Mouse (Mus musculus) left cerebral cortex, postnatal 10 days (tissue): ENCODE results near the gene Lif. TPM values are rescaled to one million over a fixed set of nuclear protein-coding genes. Genes with fewer than 3 reads are reported as not detected.

Source experiments
- DNase-seq, 2 experiments: peaks; one replicate each; pipeline ENCODE4 v3.0.0; 2021 to 2022; ENCODE audit warnings: low spot score in 2 of 2, mixed read lengths in 1 of 2; ENCODE audit errors: extremely low spot score in 1 of 2
- intact Hi-C: fragments of 180-260 bp; cut with DNase I; formaldehyde crosslinking; loops from one replicate; pipeline ENCODE4 v1.15.1; 2025
- total RNA-seq, 2 experiments: library from RNA; stranded (reverse); gene quantifications; 2 replicates each; pipeline ENCODE4 v1.2.3; 2021

The Lif gene
- total RNA-seq, 2 experiments from 2014 or later, result 0.09 TPM; not detected in 1

GRCm38 (mm10) chr11:4283627-4284026 lies 26.3 kb downstream of the Lif start:
- intact Hi-C loops, result no loop called here
- DNase-seq, result peak in 1 of 2 experiments; percentile 47

- DNase-seq, result no peak
- intact Hi-C loops, result no loop called here
These were observed 31.9 kb downstream of the Lif start for GRCm38 (mm10) chr11:4289280-4289679.

DNA sequence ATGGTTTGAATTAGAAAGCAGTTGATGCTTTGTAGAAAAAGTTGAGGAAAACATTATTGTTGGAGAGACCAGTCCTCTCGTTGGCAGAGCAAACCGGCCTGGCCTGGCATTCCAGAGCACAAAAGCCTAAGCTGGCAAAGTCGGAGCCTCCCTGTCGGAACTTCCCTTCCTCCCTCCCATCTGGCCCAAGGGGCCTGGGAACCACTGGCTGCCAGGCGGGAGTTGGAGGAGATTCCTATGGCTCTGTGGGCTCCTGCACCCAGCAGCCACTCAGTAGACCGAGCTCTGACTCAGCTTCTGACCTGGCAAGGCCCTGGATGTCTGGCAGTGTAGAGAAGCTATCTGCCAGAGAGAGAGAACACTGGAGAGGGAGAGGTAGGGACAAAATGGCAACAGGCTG lies 34.3 kb downstream of the Lif start:
- peak; percentile 57 to 58 for DNase-seq
- intact Hi-C loops, result no loop called here

GRCm38 (mm10) chr11:4292224-4292887 lies 35.0 kb downstream of the Lif start:
- no peak for DNase-seq
- intact Hi-C loops, result no loop called here

DNA sequence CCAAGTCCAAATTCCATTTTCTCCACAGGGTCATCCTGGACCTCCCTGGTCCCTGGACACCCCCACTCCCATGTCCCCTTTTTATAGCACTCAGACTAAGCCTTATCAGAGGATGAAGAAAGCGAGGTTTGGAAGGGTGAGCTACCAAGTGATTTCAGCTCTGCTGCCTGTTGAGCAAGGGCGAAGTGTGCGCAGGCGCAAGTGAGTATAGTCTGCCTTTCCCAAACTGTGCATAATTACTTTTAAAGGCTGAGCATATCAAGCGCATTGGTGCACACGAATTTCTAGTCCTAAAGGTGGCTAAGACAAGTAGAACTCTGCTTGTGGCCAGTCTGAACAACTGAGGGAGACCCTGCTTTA lies 35.5 kb downstream of the Lif start:
- intact Hi-C loops, result no loop called here
- no peak for DNase-seq

GRCm38 (mm10) chr11:4293481-4293880 lies 36.1 kb downstream of the Lif start:
- intact Hi-C loops, result no loop called here
- no peak for DNase-seq

GRCm38 (mm10) chr11:4294047-4294446 lies 36.7 kb downstream of the Lif start:
- intact Hi-C loops, result no loop called here
- DNase-seq, result no peak

DNA sequence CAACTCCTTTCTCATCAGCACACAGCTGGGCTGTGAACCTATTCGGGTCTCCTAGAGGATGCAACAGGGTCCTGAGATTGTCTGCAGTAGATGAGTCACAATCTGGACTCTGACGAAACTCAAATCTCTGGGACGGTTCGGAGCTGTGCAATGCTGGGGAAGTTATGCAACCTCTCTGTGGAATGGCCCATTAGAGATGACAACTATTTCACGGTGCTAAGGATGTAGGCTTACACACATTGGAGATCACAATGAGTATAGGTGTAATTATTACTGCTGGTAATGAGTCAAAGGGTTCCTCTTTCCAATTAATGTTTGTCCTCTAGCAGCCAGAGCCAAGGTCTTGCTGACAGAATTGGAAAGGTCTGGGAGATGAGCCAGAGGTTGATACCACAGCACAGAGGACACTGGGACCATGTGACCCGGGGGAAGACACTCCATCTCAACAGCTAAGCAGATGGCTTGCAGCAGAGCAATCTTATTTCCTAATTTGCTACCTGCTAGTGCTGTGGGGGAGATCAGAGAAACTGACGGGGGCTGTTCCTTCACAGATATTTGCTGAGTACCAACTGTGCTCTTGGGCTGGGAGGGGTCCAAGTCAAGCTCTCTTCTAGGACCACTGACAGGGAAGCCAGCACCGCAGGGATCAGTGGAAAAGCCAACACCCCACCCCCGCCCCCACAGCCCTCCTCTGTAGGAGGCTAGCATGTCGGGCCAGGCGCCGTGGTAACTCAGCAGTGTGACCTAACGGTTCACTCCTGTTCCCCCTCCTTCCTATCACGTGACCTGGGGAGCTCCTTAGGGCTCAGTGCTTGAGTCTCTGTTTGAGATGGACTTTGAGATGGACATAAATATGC lies 37.4 kb downstream of the Lif start:
- intact Hi-C loops, result no loop called here
- DNase-seq, result peak in 1 of 2 experiments; percentile 36

DNA sequence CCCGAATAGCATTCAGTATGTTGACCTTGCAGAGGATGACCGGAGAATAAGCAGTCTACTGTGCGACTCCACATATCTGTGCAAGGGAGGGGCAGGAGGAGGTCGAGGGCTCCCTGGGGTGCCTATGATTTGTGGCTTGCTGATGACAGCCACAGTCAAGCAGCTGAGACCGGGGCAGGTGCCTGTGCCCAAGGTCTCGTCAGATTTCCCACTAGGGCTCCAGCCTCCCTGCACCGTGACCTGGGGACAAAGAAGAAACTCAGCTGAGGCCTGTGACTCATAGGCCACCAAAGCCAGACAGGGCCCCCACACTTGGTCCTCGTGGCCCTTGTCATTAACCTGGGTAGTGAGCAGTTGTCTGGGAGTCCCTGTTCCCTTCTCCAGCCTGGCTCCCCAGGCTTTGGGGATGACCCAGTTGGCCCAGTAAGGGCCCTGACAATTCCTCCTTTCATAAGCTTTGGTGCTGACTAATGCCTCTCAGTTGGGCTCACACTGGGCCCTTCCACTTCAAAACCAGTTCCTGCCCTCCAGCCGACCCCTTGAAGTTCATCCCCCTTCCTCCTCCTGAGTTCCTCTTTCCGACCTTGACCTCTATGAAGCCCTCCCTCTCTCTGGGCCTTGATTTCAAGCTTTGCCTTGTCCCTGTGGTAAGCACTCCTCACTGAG lies 39.4 kb downstream of the Lif start:
- intact Hi-C loops, result no loop called here
- DNase-seq, result no peak

DNA sequence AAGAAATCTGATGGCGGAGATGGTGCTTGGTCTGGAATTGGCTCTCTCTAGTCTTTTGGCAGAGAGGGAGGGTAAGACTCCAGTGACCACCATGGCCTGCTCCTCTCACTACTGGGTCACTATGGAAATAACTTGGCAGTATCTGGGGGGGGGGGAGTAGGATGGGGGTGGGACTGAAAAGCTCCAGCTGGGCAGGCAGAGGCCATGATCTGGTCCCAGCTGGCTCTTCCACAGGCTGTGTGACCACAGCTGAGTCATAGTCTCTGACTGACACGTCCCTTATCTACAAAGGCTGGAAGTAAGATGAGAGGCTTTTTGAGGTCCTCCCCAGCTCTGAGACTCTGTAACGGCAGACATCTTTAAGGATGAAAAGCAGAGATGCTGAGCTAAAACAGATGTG lies 40.4 kb downstream of the Lif start:
- intact Hi-C loops, result no loop called here
- no peak for DNase-seq

GRCm38 (mm10) chr11:4298615-4299014 lies 41.3 kb downstream of the Lif start:
- no peak for DNase-seq
- intact Hi-C loops, result no loop called here

GRCm38 (mm10) chr11:4299191-4299590 lies 41.8 kb downstream of the Lif start:
- no peak for DNase-seq
- intact Hi-C loops, result no loop called here

DNA sequence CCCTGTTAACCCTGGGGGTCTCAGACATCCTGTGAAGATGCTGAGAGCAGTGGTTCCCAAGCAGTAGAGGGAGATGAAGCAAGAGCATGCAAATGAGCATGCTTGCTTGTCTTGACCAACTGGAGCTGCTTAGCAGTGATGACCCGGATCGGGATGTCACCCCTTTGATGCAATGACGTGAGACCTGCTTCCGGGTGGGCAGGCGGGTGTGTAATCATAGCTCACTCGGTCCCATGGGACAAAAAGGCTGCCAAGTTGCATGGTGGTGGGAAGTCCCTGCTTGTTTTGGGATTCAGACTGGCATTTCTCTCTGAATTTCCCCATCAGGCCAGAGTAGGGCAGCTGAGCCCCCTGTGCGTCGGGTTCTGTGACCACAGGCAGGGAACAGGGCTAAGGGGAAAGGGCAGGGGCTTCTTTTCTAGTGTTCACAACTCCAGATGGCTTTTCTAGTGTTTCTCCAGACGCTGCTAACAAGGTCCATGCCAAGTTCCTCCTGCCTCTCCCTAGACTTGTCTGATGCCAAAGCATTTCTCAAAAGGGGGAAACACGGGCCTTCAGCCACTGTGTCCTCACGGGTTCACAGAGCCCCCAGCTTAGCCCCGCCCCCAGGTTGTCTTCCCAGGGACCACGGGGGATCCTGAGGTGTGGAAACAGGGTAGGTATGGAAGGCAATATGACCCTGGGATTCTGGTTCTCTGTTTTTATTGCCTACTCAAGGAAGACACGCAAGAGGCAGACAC lies 42.5 kb downstream of the Lif start:
- intact Hi-C loops, result no loop called here
- peak in 1 of 2 experiments; percentile 59 for DNase-seq

DNA sequence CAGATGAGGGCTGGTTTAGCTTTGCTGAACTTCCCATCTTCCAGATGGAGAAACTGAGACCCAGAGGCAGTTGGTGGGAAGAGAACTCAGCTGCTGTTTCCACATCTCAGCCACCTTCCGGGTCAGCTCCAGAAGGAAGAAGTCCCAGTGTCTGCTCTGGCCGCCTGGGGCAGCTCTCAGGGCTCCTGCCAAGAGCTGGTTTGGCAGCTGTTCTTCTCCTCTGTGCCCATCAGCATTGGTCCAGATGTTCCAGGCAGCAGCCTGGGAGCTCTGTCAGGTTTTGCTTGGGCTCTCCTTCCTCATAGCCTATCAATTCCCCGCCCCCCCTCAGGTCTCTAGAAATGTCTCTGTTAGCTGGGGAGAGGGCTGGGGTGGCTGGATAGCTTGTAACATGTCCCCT lies 43.3 kb downstream of the Lif start:
- intact Hi-C loops, result no loop called here
- no peak for DNase-seq

DNA sequence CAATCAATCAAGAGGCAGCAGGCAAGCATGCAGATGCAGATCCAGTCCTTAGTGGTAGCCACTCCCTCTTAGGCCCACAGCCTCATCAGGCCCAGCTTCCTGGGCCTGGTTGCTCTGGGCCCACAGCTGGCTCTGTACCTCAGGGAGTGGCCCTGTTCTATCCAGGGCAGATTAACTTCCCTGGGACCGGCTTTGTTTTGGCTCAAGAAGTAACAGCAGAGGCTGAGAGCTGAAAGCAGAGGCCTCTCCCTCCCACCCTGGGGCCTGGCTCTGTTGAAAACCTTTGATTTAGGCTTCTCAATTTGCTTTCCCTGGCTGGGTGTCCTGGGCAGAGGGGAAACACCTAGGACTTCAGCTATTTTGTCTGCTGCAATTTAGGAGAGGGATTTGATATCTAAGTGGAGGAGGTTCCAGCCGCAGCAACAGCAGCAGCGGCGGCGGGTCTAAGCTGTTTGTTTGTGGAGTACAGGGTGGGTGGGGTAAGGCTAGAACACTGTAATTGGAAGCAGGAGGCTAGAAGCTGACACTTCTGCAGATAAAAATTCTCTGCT lies 45.1 kb downstream of the Lif start:
- peak in 1 of 2 experiments; percentile 40 for DNase-seq
- intact Hi-C loops, result no loop called here

DNA sequence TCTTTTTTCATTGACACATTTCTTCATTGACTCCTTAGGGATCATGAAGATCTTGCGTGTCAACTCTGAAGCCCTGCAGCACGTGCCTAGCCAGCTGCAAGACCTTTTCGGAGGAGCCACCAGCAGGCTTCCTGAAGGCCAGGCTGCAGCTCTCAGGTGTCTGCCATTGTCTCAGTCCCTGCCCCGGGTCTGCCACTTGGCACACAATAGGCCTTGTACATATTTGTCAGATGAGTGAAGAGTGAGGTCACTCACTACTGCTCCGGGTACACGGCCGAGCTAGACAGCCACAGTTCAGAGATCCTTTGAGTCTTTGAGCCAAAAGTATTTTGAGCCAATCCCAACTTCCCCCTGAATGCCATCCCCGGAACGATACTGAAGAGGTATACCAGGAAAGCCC lies 45.7 kb downstream of the Lif start:
- no peak for DNase-seq
- intact Hi-C loops, result no loop called here

GRCm38 (mm10) chr11:4304203-4304602 lies 46.8 kb downstream of the Lif start:
- intact Hi-C loops, result no loop called here
- no peak for DNase-seq

- peak in 1 of 2 experiments; percentile 14 for DNase-seq
- intact Hi-C loops, result no loop called here
These were observed 47.7 kb downstream of the Lif start for GRCm38 (mm10) chr11:4305090-4305489.

DNA sequence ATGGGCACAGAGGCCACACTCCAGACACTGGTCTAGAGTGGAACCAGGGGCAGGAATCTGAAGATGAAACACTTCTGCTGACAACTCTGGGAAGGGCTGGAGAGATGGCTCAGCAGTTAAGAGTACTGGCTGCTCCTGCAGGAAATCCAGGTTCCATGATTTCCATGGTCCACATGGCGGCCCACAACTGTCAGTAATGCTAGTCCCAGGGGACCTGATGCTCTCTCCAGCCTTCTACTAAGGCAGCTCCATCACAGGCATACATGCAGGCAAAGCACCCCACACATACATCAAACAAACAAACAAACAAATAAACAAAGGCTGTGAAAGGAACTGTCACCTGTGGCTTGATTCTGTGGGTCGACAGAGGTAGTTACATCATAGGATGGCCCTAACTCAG lies 48.7 kb downstream of the Lif start:
- intact Hi-C loops, result no loop called here
- peak in 1 of 2 experiments; percentile 29 for DNase-seq
